In genomic region chr19:41365570-41365969, GRCm38 (mm10) we compare ENCODE assay signal across 19 mouse cellular contexts. TPM values are rescaled to one million over a fixed set of nuclear protein-coding genes. Genes with fewer than 3 reads are reported as not detected.
DNase-seq lines count a peak whose midpoint lies in the region; ATAC-seq lines count a peak whose summit lies in the region.
"Had no signal": no experiment of that assay in that cellular context is flagged by ENCODE, and none has a peak within 500 bp of the region (broad histone marks: within the 10 kb centered on the region; RNA-seq: fewer than 3 reads in every experiment).

No protein-coding gene starts in this region.

- ATAC-seq in frontal cortex, adult (ENCODE audit: low TSS enrichment): peak; percentile 57; the same call in 1 of the 2 replicates
- ATAC-seq in cerebellum, adult (ENCODE audit: insufficient number of reproducible peaks, low FRiP score, low TSS enrichment): no peak
- ATAC-seq: forebrain, embryonic 16.5 days; Patski had no signal

- DNase-seq in frontal cortex, postnatal 25 days (ENCODE audit: low spot score in 2 of 2): no peak
- peak; percentile 27 for DNase-seq in CD4-positive, CD25-positive, alpha-beta regulatory T cell, adult 2 months (ENCODE audit: low read depth, low spot score)
- DNase-seq in brain, adult 2 months (ENCODE audit: low read depth, low spot score): peak; percentile 22
- no peak for DNase-seq in urinary bladder, adult 18-20 months (ENCODE audit: low spot score in 2 of 2)
- no peak for DNase-seq in layer of hippocampus, adult 8-10 months (ENCODE audit: low spot score in 2 of 2)
- DNase-seq: adrenal gland, adult 8-10 months; adrenal gland, postnatal 36 days; cerebellum, adult 11-12 months; cerebellum, adult 9-10 months; cerebellum, postnatal 25 days; gastrocnemius, adult 2 months; gastrocnemius, postnatal 25 days; heart, adult 11 months; heart, postnatal 36 days; kidney, adult 11 months had no signal

RNA-seq across cellular contexts. Expression of gene Pik3ap1, which starts 19.3 kb away (rescaled TPM):
- total RNA-seq in layer of hippocampus, adult 8-10 months (2022): 10 to 100 TPM in 1 of 4 experiments, 1 to 10 TPM in 3; 1.9 to 10.2 (median 5.2) TPM

Comparison
In these comparisons a context has a peak if more than half of its experiments do, and no peak if none do; other contexts are left out.
1. DNase-seq: peak in CD4-positive, CD25-positive, alpha-beta regulatory T cell, adult 2 months (single experiment) and brain, adult 2 months (single experiment); none in frontal cortex, postnatal 25 days (0 of 2), urinary bladder, adult 18-20 months (0 of 2) and layer of hippocampus, adult 8-10 months (0 of 2).